ENCODE assay signal across 8 mouse cellular contexts in genomic region chr12:85485890-85486765, GRCm38 (mm10). TPM values are rescaled to one million over a fixed set of nuclear protein-coding genes. Genes with fewer than 3 reads are reported as not detected.
A peak's percentile ranks its signal among the peaks of the same experiment; 100 is the strongest.
DNase-seq lines count a peak whose midpoint lies in the region; ATAC-seq and TF ChIP-seq lines count a peak whose summit lies in the region.

No protein-coding gene starts in this region.

- no peak for TF ChIP-seq CTCF in MEL (IDR thresholded peaks at IDR 0.05 in 2 of 3, conservative IDR thresholded peaks at IDR 0.05 in 1 of 3; ENCODE audit: control insufficient read depth in 1 of 3, insufficient read depth in 1 of 3, low read depth in 2 of 3, low read length in 3 of 3, poor library complexity in 1 of 3, severe bottlenecking in 1 of 3)
- TF ChIP-seq CTCF in forebrain, postnatal 0 days (IDR thresholded peaks at IDR 0.05; ENCODE audit: low read depth), result no peak
- TF ChIP-seq CTCF in lung, embryonic 14.5 days (IDR thresholded peaks at IDR 0.05; ENCODE audit: low read depth), result no peak

- TF ChIP-seq EP300 in MEL (IDR thresholded peaks at IDR 0.05; ENCODE audit: low read depth in 1 of 2, low read length in 2 of 2), result no peak

- WGBS in forebrain, postnatal 0 days, result under 1% methylated on average over 52 of the region's 52 CpGs
- WGBS in lung, embryonic 14.5 days, result under 1% methylated on average over 52 of the region's 52 CpGs

- peak overlapping the region; percentile 89 to 93 for H3K4me3 ChIP-seq in MEL (ENCODE audit: control insufficient read depth in 1 of 2, insufficient read depth in 1 of 2, low read depth in 2 of 2, low read length in 2 of 2)
- peak overlapping the region; percentile 79 for H3K4me3 ChIP-seq in forebrain, postnatal 0 days (ENCODE audit: low read depth, low read length)
- H3K4me3 ChIP-seq in lung, embryonic 14.5 days (ENCODE audit: low read depth, low read length), result peak overlapping the region; percentile 61

- H3K4me1 ChIP-seq in MEL (ENCODE audit: control insufficient read depth in 1 of 2, insufficient read depth in 2 of 2, low read length in 2 of 2), result peaks cover 0 to 8% of the 10 kb centered on the region in 2 experiments; a peak in 1 of 4 replicates
- no peaks in the 10 kb centered on the region; the same call in 1 of the 2 replicates for H3K4me1 ChIP-seq in forebrain, postnatal 0 days (ENCODE audit: insufficient read depth)
- no peaks in the 10 kb centered on the region; the same call in 1 of the 2 replicates for H3K4me1 ChIP-seq in lung, embryonic 14.5 days (ENCODE audit: insufficient read depth)

- DNase-seq in MEL (ENCODE audit: low read depth, low spot score), result peak; percentile 93
- DNase-seq in cerebellum, adult 18-20 months, result peak; percentile 90 to 98
- peak; percentile 97 for DNase-seq in forebrain, postnatal 0 days
- peak; percentile 99 for DNase-seq in heart, postnatal 4 days
- peak; percentile 90 to 92 for DNase-seq in layer of hippocampus, adult 8-10 months (ENCODE audit: low spot score in 2 of 2)
- peak; percentile 97 for DNase-seq in lung, embryonic 14.5 days
- peak; percentile 87 to 88 for DNase-seq in thymus, adult 18-20 months

- H3K36me3 ChIP-seq in MEL (ENCODE audit: control insufficient read depth in 1 of 2, insufficient read depth in 2 of 2, low read length in 2 of 2), result 0 out of 4 replicates have a peak, but pooled peaks cover 0 to 2% of the 10 kb centered on the region in 2 experiments
- H3K36me3 ChIP-seq in forebrain, postnatal 0 days (ENCODE audit: insufficient read depth), result no peaks in the 10 kb centered on the region
- H3K36me3 ChIP-seq in lung, embryonic 14.5 days (ENCODE audit: insufficient read depth), result no peaks in the 10 kb centered on the region

- H3K79me2 ChIP-seq in MEL (ENCODE audit: control insufficient read depth, insufficient read depth, low read length, poor library complexity), result no peaks in the 10 kb centered on the region

- H3K27me3 ChIP-seq in MEL (ENCODE audit: control insufficient read depth in 1 of 2, insufficient read depth in 2 of 2, low read length in 2 of 2), result peaks cover 0 to 2% of the 10 kb centered on the region in 2 experiments; a peak in 3 of 4 replicates
- H3K27me3 ChIP-seq in forebrain, postnatal 0 days (ENCODE audit: insufficient read depth, low read length), result peaks cover 6% of the 10 kb centered on the region; the same call in 1 of the 2 replicates
- no peaks in the 10 kb centered on the region for H3K27me3 ChIP-seq in lung, embryonic 14.5 days (ENCODE audit: insufficient read depth, low read length)

- no peak for TF ChIP-seq POLR2A in MEL (IDR thresholded peaks at IDR 0.05; ENCODE audit: control insufficient read depth in 1 of 2, insufficient read depth in 1 of 2, low read depth in 1 of 2, low read length in 2 of 2, poor library complexity in 1 of 2)

- H3K4me2 ChIP-seq in forebrain, postnatal 0 days (ENCODE audit: low read depth), result peak overlapping the region; percentile 70
- peak overlapping the region; percentile 93 for H3K4me2 ChIP-seq in lung, embryonic 14.5 days

- ATAC-seq in forebrain, postnatal 0 days, result peak; percentile 97
- ATAC-seq in lung, embryonic 14.5 days (ENCODE audit: insufficient read depth), result peak; percentile 96
- peak; percentile 79 for ATAC-seq in neutrophil, adult 5-6 weeks (ENCODE audit: extremely low read depth, insufficient number of reproducible peaks, low FRiP score, poor library complexity, severe bottlenecking)

- H3K9me3 ChIP-seq in MEL (replicated peaks; ENCODE audit: insufficient read depth, low read length), result no peaks in the 10 kb centered on the region
- no peaks in the 10 kb centered on the region for H3K9me3 ChIP-seq in forebrain, postnatal 0 days (ENCODE audit: low read length)
- no peaks in the 10 kb centered on the region for H3K9me3 ChIP-seq in lung, embryonic 14.5 days (ENCODE audit: low read depth, low read length)

- H3K27ac ChIP-seq in MEL (ENCODE audit: control insufficient read depth, low read depth, low read length), result no peak overlapping the region
- peak overlapping the region; percentile 71 for H3K27ac ChIP-seq in forebrain, postnatal 0 days (ENCODE audit: low read depth, low read length)
- H3K27ac ChIP-seq in lung, embryonic 14.5 days (ENCODE audit: low read depth), result peak overlapping the region; percentile 73

- TF ChIP-seq RAD21 in MEL (IDR thresholded peaks at IDR 0.05; ENCODE audit: low read depth, low read length), result no peak

- peak overlapping the region; percentile 62 for H3K9ac ChIP-seq in MEL (ENCODE audit: control insufficient read depth, low read depth, low read length, poor library complexity, severe bottlenecking)
- peak overlapping the region; percentile 69 for H3K9ac ChIP-seq in forebrain, postnatal 0 days
- peak overlapping the region; percentile 58 for H3K9ac ChIP-seq in lung, embryonic 14.5 days

TF ChIP-seq in MEL, 35 proteins besides CTCF, POLR2A, EP300 and RAD21:
- TF ChIP-seq MAZ (IDR thresholded peaks at IDR 0.05; ENCODE audit: low read depth, low read length) (peak; percentile 100), JUND (IDR thresholded peaks at IDR 0.05; ENCODE audit: low read depth, low read length) (no peak), NELFE (IDR thresholded peaks at IDR 0.05; ENCODE audit: low read depth, low read length) (0 out of 2 replicates have a peak, but pooled peaks have one; percentile 20), UBTF (IDR thresholded peaks at IDR 0.05; ENCODE audit: borderline replicate concordance, insufficient read depth, low read depth, low read length) (no peak), CHD2 (IDR thresholded peaks at IDR 0.05; ENCODE audit: low read length) (no peak), MAFK (IDR thresholded peaks at IDR 0.05; ENCODE audit: borderline replicate concordance, low read depth, low read length) (no peak), SMC3 (IDR thresholded peaks at IDR 0.05; ENCODE audit: low read depth, low read length) (no peak), MAX (IDR thresholded peaks at IDR 0.05; ENCODE audit: low read length) (no peak), HCFC1 (IDR thresholded peaks at IDR 0.05; ENCODE audit: low read depth, low read length) (peak; percentile 75), POLR2AphosphoS2 (IDR thresholded peaks at IDR 0.05; ENCODE audit: low read length) (no peak), NRF1 (IDR thresholded peaks at IDR 0.05; ENCODE audit: insufficient read depth, low read depth, low read length, poor library complexity, severe bottlenecking) (0 out of 2 replicates have a peak, but pooled peaks have one; percentile 16), MXI1 (IDR thresholded peaks at IDR 0.05; ENCODE audit: low read depth, low read length) (peak; percentile 84), KAT2A (conservative IDR thresholded peaks at IDR 0.05; ENCODE audit: low read depth, low read length) (peak; percentile 62; the same call in 1 of the 2 replicates), GATA1 (IDR thresholded peaks at IDR 0.05; ENCODE audit: low read depth, low read length) (no peak), TAL1 (IDR thresholded peaks at IDR 0.05; ENCODE audit: low read length) (no peak), USF2 (IDR thresholded peaks at IDR 0.05; ENCODE audit: borderline replicate concordance in 1 of 2, insufficient read depth in 1 of 2, low read depth in 1 of 2, low read length in 2 of 2) (no peak), TCF12 (IDR thresholded peaks at IDR 0.05; ENCODE audit: low read depth, low read length) (no peak; the same call in 1 of the 2 replicates), GABPA (IDR thresholded peaks at IDR 0.05; ENCODE audit: low read depth, low read length) (no peak), ZNF384 (IDR thresholded peaks at IDR 0.05; ENCODE audit: low read depth, low read length) (peak; percentile 69), MYC (IDR thresholded peaks at IDR 0.05; ENCODE audit: low read depth, low read length) (no peak), TBP (IDR thresholded peaks at IDR 0.05; ENCODE audit: low read depth, low read length) (no peak), RCOR1 (IDR thresholded peaks at IDR 0.05; ENCODE audit: low read depth, low read length) (peak; percentile 17; the same call in 1 of the 2 replicates), ETS1 (IDR thresholded peaks at IDR 0.05; ENCODE audit: low read depth, low read length) (peak; percentile 58), ZC3H11A (IDR thresholded peaks at IDR 0.05; ENCODE audit: low read depth, low read length) (no peak), ZMIZ1 (IDR thresholded peaks at IDR 0.05; ENCODE audit: low read depth, low read length) (no peak), MYB (IDR thresholded peaks at IDR 0.05; ENCODE audit: low read depth, low read length) (no peak), CHD1 (IDR thresholded peaks at IDR 0.05; ENCODE audit: low read depth, low read length) (no peak), ELF1 (IDR thresholded peaks at IDR 0.05; ENCODE audit: low read depth, low read length) (peak; percentile 49; the same call in 1 of the 2 replicates), SIN3A (IDR thresholded peaks at IDR 0.05; ENCODE audit: low read length) (peak; percentile 94), USF1 (IDR thresholded peaks at IDR 0.05; ENCODE audit: low read depth, low read length) (no peak), POLR2AphosphoS5 (IDR thresholded peaks at IDR 0.05; ENCODE audit: borderline replicate concordance, low read depth, low read length) (no peak), ZKSCAN1 (IDR thresholded peaks at IDR 0.05; ENCODE audit: low read depth, low read length) (no peak)

RNA-seq across cellular contexts. Expression of gene Fos, which starts 12.4 kb away (rescaled TPM):
- total RNA-seq in MEL (2012; rRNA removed), result 0.56 and 1.4 TPM in 2 replicates
- under 1 TPM in 1 of 2 experiments, not detected in 1; 0.81 TPM for polyA plus RNA-seq in MEL (2012; ENCODE audit: insufficient read depth in 1 of 2, insufficient read length in 2 of 2, low read depth in 1 of 2, low replicate concordance in 2 of 2, missing spikeins in 1 of 2)
- total RNA-seq in forebrain, postnatal 0 days (2014; rRNA removed), result 14.2 and 18.0 TPM in 2 replicates
- polyA plus RNA-seq in forebrain, postnatal 0 days (2015; fragmentation: Nextera tagmentation; extraction: Ambion mirVana), result 9.3 and 9.6 TPM in 2 replicates
- 1 to 10 TPM; 5.6 to 9.9 TPM for total RNA-seq in heart, postnatal 4 days (2021)
- total RNA-seq in layer of hippocampus, adult 8-10 months (2022), result 10 to 100 TPM; 14.4 to 24.7 (median 21.0) TPM
- 3.7 and 3.8 TPM in 2 replicates for polyA plus RNA-seq in lung, embryonic 14.5 days (2014; fragmentation: Nextera tagmentation; extraction: Ambion mirVana)
- total RNA-seq in neutrophil, adult 5-6 weeks (2017), result 1,256 and 1,280 TPM in 2 replicates

Comparison
In these comparisons a context has a peak if more than half of its experiments do, and no peak if none do; other contexts are left out.
1. RNA of gene Fos, which starts 12.4 kb away (total RNA-seq): 1,256 to 1,280 TPM in neutrophil, adult 5-6 weeks; 14.4 to 24.7 TPM in layer of hippocampus, adult 8-10 months, 14.2 to 18.0 TPM in forebrain, postnatal 0 days, 5.6 to 9.9 TPM in heart, postnatal 4 days and 0.56 to 1.4 TPM in MEL; every median in the first group is over 10 times any median in the second.
2. Peak in every context shown above with its lines, with median percentiles within 50 percentile points of each other: DNase-seq, H3K4me3 ChIP-seq, H3K9ac ChIP-seq and ATAC-seq.